ENCODE assay signal across 19 mouse cellular contexts in the genomic region with DNA sequence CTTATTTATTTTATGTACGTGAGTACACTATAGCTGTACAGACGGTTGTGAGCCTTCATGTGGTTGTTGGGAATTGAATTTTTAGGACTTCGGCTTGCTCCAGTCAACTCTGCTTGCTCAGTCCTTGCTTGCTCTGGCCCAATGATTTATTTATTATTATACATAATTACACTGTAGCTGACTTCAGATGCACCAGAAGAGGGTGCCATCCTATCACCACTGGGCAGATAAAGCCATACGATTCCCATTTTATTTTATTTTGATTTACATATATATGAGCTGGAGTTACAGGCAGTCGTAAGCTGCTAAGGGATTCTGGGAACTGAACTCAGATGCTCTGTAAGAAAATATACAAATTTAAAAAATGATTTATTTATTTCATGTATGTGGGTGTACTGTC. TPM values are rescaled to one million over a fixed set of nuclear protein-coding genes. Genes with fewer than 3 reads are reported as not detected.
DNase-seq lines count a peak whose midpoint lies in the region; ATAC-seq and TF ChIP-seq lines count a peak whose summit lies in the region.
"Had no signal": no experiment of that assay in that cellular context is flagged by ENCODE, and none has a peak within 500 bp of the region (broad histone marks: within the 10 kb centered on the region; RNA-seq: fewer than 3 reads in every experiment).

No protein-coding gene starts in this region.

- H3K4me2 ChIP-seq in kidney, postnatal 0 days (ENCODE audit: low read length), result no peak overlapping the region
- no peak overlapping the region for H3K4me2 ChIP-seq in lung, postnatal 0 days (replicated peaks; ENCODE audit: low read depth, low read length)
- H3K4me2 ChIP-seq: embryonic facial prominence, embryonic 15.5 days; forebrain, embryonic 15.5 days; heart, embryonic 12.5 days; hindbrain, embryonic 12.5 days had no signal

- 86% methylated on average over 5 of the region's 5 CpGs for WGBS in kidney, postnatal 0 days
- 81% methylated on average over 5 of the region's 5 CpGs for WGBS in lung, postnatal 0 days

- H3K4me3 ChIP-seq in gastrocnemius, adult 2 months, result no peak overlapping the region
- no peak overlapping the region for H3K4me3 ChIP-seq in kidney, postnatal 0 days (replicated peaks; ENCODE audit: low read depth, low read length)
- H3K4me3 ChIP-seq in lung, postnatal 0 days (ENCODE audit: low read depth, low read length), result no peak overlapping the region
- H3K4me3 ChIP-seq: embryonic facial prominence, embryonic 15.5 days; erythroblast, embryonic 14.5 days; forebrain, embryonic 15.5 days; heart, embryonic 12.5 days; hindbrain, embryonic 12.5 days had no signal

- ATAC-seq in kidney, postnatal 0 days (replicated peaks; ENCODE audit: low FRiP score, low read depth), result no peak
- ATAC-seq in lung, postnatal 0 days, result no peak
- ATAC-seq: forebrain, embryonic 15.5 days had no signal

- H3K27me3 ChIP-seq in kidney, postnatal 0 days (ENCODE audit: insufficient read depth, low read length), result no peaks in the 10 kb centered on the region
- H3K27me3 ChIP-seq in lung, postnatal 0 days (replicated peaks; ENCODE audit: insufficient read depth, low read length), result no peaks in the 10 kb centered on the region
- H3K27me3 ChIP-seq: embryonic facial prominence, embryonic 15.5 days; forebrain, embryonic 15.5 days; heart, embryonic 12.5 days; hindbrain, embryonic 12.5 days had no signal

- peak overlapping the region; percentile 76; the same call in 1 of the 2 replicates for H3K27ac ChIP-seq in gastrocnemius, adult 2 months
- H3K27ac ChIP-seq in kidney, postnatal 0 days, result no peak overlapping the region
- no peak overlapping the region for H3K27ac ChIP-seq in lung, postnatal 0 days (ENCODE audit: low read length)
- H3K27ac ChIP-seq: embryonic facial prominence, embryonic 15.5 days; forebrain, embryonic 15.5 days; hindbrain, embryonic 12.5 days had no signal

- TF ChIP-seq EP300 in lung, postnatal 0 days (IDR thresholded peaks at IDR 0.05), result no peak

- H3K36me3 ChIP-seq in kidney, postnatal 0 days (ENCODE audit: insufficient read depth, low read length), result no peaks in the 10 kb centered on the region
- no peaks in the 10 kb centered on the region for H3K36me3 ChIP-seq in lung, postnatal 0 days (ENCODE audit: insufficient read depth, low read length)
- H3K36me3 ChIP-seq: embryonic facial prominence, embryonic 15.5 days; forebrain, embryonic 15.5 days had no signal

- peaks cover 10% of the 10 kb centered on the region for H3K4me1 ChIP-seq in kidney, postnatal 0 days (replicated peaks; ENCODE audit: insufficient read depth, low read length)
- peaks cover 7% of the 10 kb centered on the region; the same call in 1 of the 2 replicates for H3K4me1 ChIP-seq in lung, postnatal 0 days (ENCODE audit: insufficient read depth, low read depth, low read length)

- intact Hi-C loops in gastrocnemius, adult 2 months (cut with DNase I), result no loop called here

- H3K9ac ChIP-seq in kidney, postnatal 0 days (ENCODE audit: low read depth, low read length), result no peak overlapping the region
- no peak overlapping the region for H3K9ac ChIP-seq in lung, postnatal 0 days (replicated peaks; ENCODE audit: low read depth)
- H3K9ac ChIP-seq: embryonic facial prominence, embryonic 15.5 days; forebrain, embryonic 15.5 days; heart, embryonic 12.5 days; hindbrain, embryonic 12.5 days had no signal

- peak; percentile 6; the same call in 1 of the 2 replicates for TF ChIP-seq CTCF in gastrocnemius, adult 2 months (IDR thresholded peaks at IDR 0.05)
- peak; percentile 49 for TF ChIP-seq CTCF in kidney, postnatal 0 days (IDR thresholded peaks at IDR 0.05; ENCODE audit: low read depth)
- peak; percentile 8; the same call in 1 of the 2 replicates for TF ChIP-seq CTCF in lung, postnatal 0 days (IDR thresholded peaks at IDR 0.05)

- DNase-seq in gastrocnemius, adult 2 months, result no peak
- no peak for DNase-seq in gastrocnemius, postnatal 10 days
- DNase-seq in kidney, postnatal 0 days (ENCODE audit: low spot score), result no peak
- DNase-seq in kidney, postnatal 25 days, result no peak
- no peak for DNase-seq in lung, postnatal 0 days (ENCODE audit: low spot score)
- DNase-seq in lung, postnatal 14 days, result no peak
- no peak for DNase-seq in thymus, postnatal 25 days
- DNase-seq: adrenal gland, postnatal 10 days; cerebellum, adult 11 months; cerebellum, adult 8-10 months; cerebellum, postnatal 14 days; embryo, embryonic 11 days; gastrocnemius, postnatal 25 days; heart, postnatal 4 days had no signal

- H3K9me3 ChIP-seq in kidney, postnatal 0 days (replicated peaks; ENCODE audit: low read length), result no peaks in the 10 kb centered on the region
- H3K9me3 ChIP-seq in lung, postnatal 0 days (ENCODE audit: low read length), result no peaks in the 10 kb centered on the region
- H3K9me3 ChIP-seq: embryonic facial prominence, embryonic 15.5 days; forebrain, embryonic 15.5 days; heart, embryonic 12.5 days; hindbrain, embryonic 12.5 days had no signal

RNA-seq across cellular contexts. Expression of gene Pknox1, which starts 7.2 kb away (rescaled TPM):
- total RNA-seq in gastrocnemius, adult 2 months (2021), result 1 to 10 TPM; 7.0 to 7.1 TPM
- 10 to 100 TPM; 11.1 to 16.8 TPM for total RNA-seq in gastrocnemius, postnatal 10 days (2021)
- polyA plus RNA-seq in kidney, postnatal 0 days (2015; fragmentation: Nextera tagmentation; extraction: Ambion mirVana), result 21.5 and 24.6 TPM in 2 replicates
- polyA plus RNA-seq in lung, postnatal 0 days (2015; fragmentation: Nextera tagmentation; extraction: Ambion mirVana), result 15.0 and 19.9 TPM in 2 replicates

RNA-seq across cellular contexts. Expression of gene Ndufv3, which starts 51.8 kb away (rescaled TPM):
- 100 to 1,000 TPM; 451 to 524 TPM for total RNA-seq in gastrocnemius, adult 2 months (2021)
- 100 to 1,000 TPM; 426 to 454 TPM for total RNA-seq in gastrocnemius, postnatal 10 days (2021)
- 353 and 364 TPM in 2 replicates for polyA plus RNA-seq in kidney, postnatal 0 days (2015; fragmentation: Nextera tagmentation; extraction: Ambion mirVana)
- 207 and 233 TPM in 2 replicates for polyA plus RNA-seq in lung, postnatal 0 days (2015; fragmentation: Nextera tagmentation; extraction: Ambion mirVana)

RNA-seq across cellular contexts. Expression of gene Wdr4, which starts 51.9 kb away (rescaled TPM):
- 1 to 10 TPM; 4.3 to 7.7 TPM for total RNA-seq in gastrocnemius, adult 2 months (2021)
- total RNA-seq in gastrocnemius, postnatal 10 days (2021), result 10 to 100 TPM in 1 of 2 experiments, 1 to 10 TPM in 1; 8.9 to 11.0 TPM
- polyA plus RNA-seq in kidney, postnatal 0 days (2015; fragmentation: Nextera tagmentation; extraction: Ambion mirVana), result 25.9 and 28.8 TPM in 2 replicates
- polyA plus RNA-seq in lung, postnatal 0 days (2015; fragmentation: Nextera tagmentation; extraction: Ambion mirVana), result 9.8 and 12.1 TPM in 2 replicates
